Mouse (Mus musculus) erythroblast, embryonic 14.5 days (primary cell): ENCODE data around the gene D17Wsu92e. TPM values are rescaled to one million over a fixed set of nuclear protein-coding genes. Genes with fewer than 3 reads are reported as not detected.

Experiments
- H3K27me3 ChIP-seq: 2 replicates; pipeline ENCODE4 v1.6.1; 2012; ENCODE audit warnings: inconsistent platforms; ENCODE audit not compliant: control insufficient read depth
- H3K36me3 ChIP-seq: 2 replicates; pipeline ENCODE4 v1.6.1; 2012; ENCODE audit warnings: mild to moderate bottlenecking, inconsistent platforms; ENCODE audit not compliant: control insufficient read depth
- H3K4me1 ChIP-seq: 2 replicates; pipeline ENCODE4 v1.6.1; 2012; ENCODE audit warnings: inconsistent platforms; ENCODE audit not compliant: control insufficient read depth
- H3K4me3 ChIP-seq: replicated peaks from 2 replicates; pipeline ENCODE3; 2012; ENCODE audit warnings: moderate library complexity, mild to moderate bottlenecking, inconsistent platforms
- H3K9me3 ChIP-seq: 2 replicates; pipeline ENCODE4 v1.6.1; 2012; ENCODE audit warnings: low read length, inconsistent platforms, mixed read lengths; ENCODE audit not compliant: control insufficient read depth
- GATA1 ChIP-seq: IDR thresholded peaks from 2 replicates; pipeline ENCODE4 v1.6.1; 2012; ENCODE audit warnings: low read length, inconsistent platforms, mixed read lengths
- TAL1 ChIP-seq: IDR thresholded peaks from 3 replicates; pipeline ENCODE4 v1.6.1; 2012; ENCODE audit warnings: low read length, inconsistent platforms, mixed read lengths
- polyA plus RNA-seq: library from polyadenylated mRNA; stranded (reverse); fragments of >175 nt; gene quantifications from 2 replicates; pipeline ENCODE4 v1.2.3, GENCODE M21; 2012

Gene D17Wsu92e
- polyA plus RNA-seq, 1 experiment: 13.7 TPM

DNA sequence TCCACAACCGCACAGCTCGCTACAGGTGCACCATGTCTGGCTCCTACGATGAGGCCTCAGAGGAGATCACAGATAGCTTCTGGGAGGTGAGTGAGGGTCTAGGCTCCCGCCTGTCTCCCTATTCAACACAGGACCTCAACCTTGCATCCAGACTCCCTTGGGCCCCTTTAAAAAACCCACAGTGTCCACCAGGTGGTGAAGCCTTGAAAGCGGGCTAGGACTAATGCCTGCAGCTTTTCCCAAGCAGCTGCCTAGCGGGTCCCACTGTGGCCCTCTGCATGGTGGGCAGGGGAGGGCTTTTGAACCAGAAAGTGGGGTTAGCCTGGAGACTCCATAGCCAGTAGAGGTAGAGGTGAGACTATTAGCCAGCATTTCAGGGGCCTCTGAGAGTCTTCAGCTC, 118.6 kb downstream of the D17Wsu92e start:
- H3K4me3 ChIP-seq: no peak overlapping the region
- no peak for TF ChIP-seq GATA1
- no peak for TF ChIP-seq TAL1

More for the DNA sequence above, 118.6 kb downstream of the D17Wsu92e start:
- peaks cover 8% of the 10 kb centered on the region for H3K4me1 ChIP-seq
- H3K9me3 ChIP-seq: peaks cover 20% of the 10 kb centered on the region
- no peaks in the 10 kb centered on the region for H3K36me3 ChIP-seq
- H3K27me3 ChIP-seq: peaks cover 15% of the 10 kb centered on the region

Other genes with a start within 250 kb of the D17Wsu92e start
- 5.1 and 6.4 TPM in 2 replicates for gene Nudt3, start 197.2 kb downstream of the D17Wsu92e start, polyA plus RNA-seq
- gene RPS10-NUDT3, start 185.4 kb downstream of the D17Wsu92e start, polyA plus RNA-seq: not detected in 2 replicates
- gene Rps10, start 184.0 kb downstream of the D17Wsu92e start, polyA plus RNA-seq: 265 and 292 TPM in 2 replicates
- gene Pacsin1, start 165.1 kb downstream of the D17Wsu92e start, polyA plus RNA-seq: 0.01 TPM in 1 of 2 replicates, not detected in the other
- 0.07 TPM in 1 of 2 replicates, not detected in the other for gene Spdef, start 91.7 kb downstream of the D17Wsu92e start, polyA plus RNA-seq
- 50.6 and 57.6 TPM in 2 replicates for gene Snrpc, start 17.5 kb upstream of the D17Wsu92e start, polyA plus RNA-seq
- 0.19 and 0.25 TPM in 2 replicates for gene Uhrf1bp1, start 35.8 kb upstream of the D17Wsu92e start, polyA plus RNA-seq
- gene Anks1, start 88.7 kb upstream of the D17Wsu92e start, polyA plus RNA-seq: 0.30 and 0.39 TPM in 2 replicates
- gene Taf11, start 89.2 kb upstream of the D17Wsu92e start, polyA plus RNA-seq: 5.0 and 6.3 TPM in 2 replicates